Mouse (Mus musculus): ENCODE measurements at regions not wholly inside any gene's neighbourhood (a gene's known extent, or its start where the extent isn't known, plus 50 kb on each side); places are given as distances from the start of the nearest gene placed in this dataset.

GRCm38 (mm10) chr17:85757647-85758046 is 69.6 kb upstream of the Six2 start:
- TF ChIP-seq CTCF (IDR thresholded peaks at IDR 0.05) (no peak), EP300 (IDR thresholded peaks at IDR 0.05) (no peak)

Measured in lung, postnatal 0 days (tissue).